Mouse (Mus musculus) MEL (cell line): ENCODE measurements around the gene Cep68.

Experiments used
- CTCF ChIP-seq, 3 experiments: IDR thresholded peaks in 2 of 3; conservative IDR thresholded peaks in 1 of 3; 2 replicates each; pipeline ENCODE4 v1.5.1; 2011 to 2012; ENCODE audit warnings: low read length in 3 of 3, low read depth in 2 of 3, mild to moderate bottlenecking in 2 of 3, improper control_type of control experiment in 1 of 3, inconsistent platforms in 1 of 3, mixed read lengths in 1 of 3, moderate library complexity in 1 of 3; ENCODE audit not compliant: control insufficient read depth in 1 of 3, insufficient read depth in 1 of 3, poor library complexity in 1 of 3, severe bottlenecking in 1 of 3
- GATA1 ChIP-seq: IDR thresholded peaks from 2 replicates; pipeline ENCODE4 v1.6.1; 2011; ENCODE audit warnings: low read depth, low read length, improper control_type of control experiment
- HCFC1 ChIP-seq: IDR thresholded peaks from 2 replicates; pipeline ENCODE4 v1.6.1; 2012; ENCODE audit warnings: low read depth, mild to moderate bottlenecking, inconsistent platforms, low read length, improper control_type of control experiment, moderate library complexity
- POLR2A ChIP-seq, 2 experiments: IDR thresholded peaks; 2 replicates each; pipeline ENCODE4 v1.6.1; 2011 to 2012; ENCODE audit warnings: low read length in 2 of 2, mild to moderate bottlenecking in 2 of 2, control low read depth in 1 of 2, improper control_type of control experiment in 1 of 2, low read depth in 1 of 2, moderate library complexity in 1 of 2; ENCODE audit not compliant: control insufficient read depth in 1 of 2, insufficient read depth in 1 of 2, poor library complexity in 1 of 2
- SIN3A ChIP-seq: IDR thresholded peaks from 2 replicates; pipeline ENCODE4 v1.6.1; 2012; ENCODE audit warnings: low read length, improper control_type of control experiment, inconsistent platforms
- ZKSCAN1 ChIP-seq: IDR thresholded peaks from 2 replicates; pipeline ENCODE4 v1.6.1; 2012; ENCODE audit warnings: low read depth, mild to moderate bottlenecking, inconsistent platforms, low read length, improper control_type of control experiment, moderate library complexity
- ZMIZ1 ChIP-seq: IDR thresholded peaks from 2 replicates; pipeline ENCODE4 v1.6.1; 2012; ENCODE audit warnings: low read depth, mild to moderate bottlenecking, inconsistent platforms, low read length, improper control_type of control experiment, moderate library complexity

GRCm38 (mm10) chr11:20225938-20226337 is 23.3 kb downstream of the Cep68 start:
- no peak for TF ChIP-seq GATA1
- no peak for TF ChIP-seq ZKSCAN1
- no peak for TF ChIP-seq ZMIZ1
- TF ChIP-seq CTCF (IDR thresholded peaks at IDR 0.05 in 2 of 3, conservative IDR thresholded peaks at IDR 0.05 in 1 of 3; ENCODE audit: control insufficient read depth in 1 of 3, insufficient read depth in 1 of 3, low read depth in 2 of 3, low read length in 3 of 3, poor library complexity in 1 of 3, severe bottlenecking in 1 of 3), result no peak
- TF ChIP-seq SIN3A, result no peak
- no peak for TF ChIP-seq POLR2A (IDR thresholded peaks at IDR 0.05; ENCODE audit: control insufficient read depth in 1 of 2, insufficient read depth in 1 of 2, low read depth in 1 of 2, low read length in 2 of 2, poor library complexity in 1 of 2)
- no peak for TF ChIP-seq HCFC1
